Mouse (Mus musculus): Measurements from ENCODE around the gene Slco6c1.

Slco6c1 gene

DNA sequence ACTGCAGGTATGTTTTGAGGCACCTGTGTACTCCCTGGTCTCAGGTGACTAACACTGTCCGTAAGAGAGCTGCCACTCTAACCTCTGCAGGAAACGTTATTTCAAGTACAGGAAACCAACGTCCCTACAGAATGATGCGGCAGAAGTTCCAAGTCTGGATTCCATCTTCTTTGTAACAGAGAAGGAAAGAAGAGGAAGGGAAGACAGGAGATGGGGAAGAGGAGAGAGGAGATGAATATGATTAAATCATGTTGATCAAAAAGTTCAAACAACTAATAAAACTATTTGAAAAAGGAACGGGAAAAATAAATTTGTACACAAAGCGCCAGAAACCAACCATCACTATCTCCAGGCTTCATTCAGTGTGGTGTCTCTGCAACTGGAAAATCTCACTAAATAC, at the start of gene Slco6c1:
Gene Slco6c1, minus strand, starts transcription at position 101 of the 400 bp plus-strand sequence.
- in situ Hi-C loops (cut with MboI, MseI): no loop called here

DNA sequence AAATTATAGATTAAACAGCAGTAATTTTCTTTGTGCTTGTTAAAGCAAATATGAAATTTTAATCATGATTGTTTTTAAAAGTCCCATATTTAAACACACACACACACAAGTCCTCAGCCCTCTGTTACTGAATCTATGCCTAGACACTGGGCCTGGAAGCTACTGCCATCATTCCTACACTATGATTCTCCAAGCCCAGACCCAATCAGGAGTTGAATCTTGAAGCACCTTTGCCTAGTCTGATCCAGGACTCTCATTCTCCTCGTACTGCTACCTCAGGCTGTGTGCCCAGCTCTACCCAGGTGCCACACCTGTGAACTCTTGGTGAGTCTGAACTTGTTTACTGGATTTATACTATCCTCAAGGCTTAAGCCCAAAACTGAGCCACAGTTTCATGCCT, 89.1 kb downstream of the Slco6c1 start:
- in situ Hi-C loops (cut with MboI, MseI): no loop called here

- in situ Hi-C loops (cut with MboI, MseI): no loop called here
Measured at GRCm38 (mm10) chr1:97038548-97038947, 89.6 kb downstream of the Slco6c1 start.

DNA sequence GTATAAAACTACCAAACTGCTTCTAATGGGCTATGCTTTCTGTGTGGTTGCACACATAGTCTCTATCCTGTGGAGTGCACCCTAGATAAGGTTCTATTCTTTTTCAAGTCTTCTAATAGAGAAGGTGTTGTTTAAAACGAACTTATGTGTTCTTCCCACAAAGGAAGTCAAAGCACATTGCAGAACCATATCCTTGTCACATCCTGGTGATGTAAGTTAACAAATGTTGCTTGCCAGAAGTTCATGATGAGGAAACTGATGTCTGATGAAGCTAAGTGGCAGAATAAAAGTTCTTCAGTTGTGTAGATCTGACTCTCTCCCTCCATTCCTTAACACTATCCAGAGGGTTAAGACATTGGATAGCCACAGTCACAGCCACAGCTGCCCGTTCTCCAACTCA, 90.1 kb downstream of the Slco6c1 start:
- in situ Hi-C loops (cut with MboI, MseI): no loop called here

DNA sequence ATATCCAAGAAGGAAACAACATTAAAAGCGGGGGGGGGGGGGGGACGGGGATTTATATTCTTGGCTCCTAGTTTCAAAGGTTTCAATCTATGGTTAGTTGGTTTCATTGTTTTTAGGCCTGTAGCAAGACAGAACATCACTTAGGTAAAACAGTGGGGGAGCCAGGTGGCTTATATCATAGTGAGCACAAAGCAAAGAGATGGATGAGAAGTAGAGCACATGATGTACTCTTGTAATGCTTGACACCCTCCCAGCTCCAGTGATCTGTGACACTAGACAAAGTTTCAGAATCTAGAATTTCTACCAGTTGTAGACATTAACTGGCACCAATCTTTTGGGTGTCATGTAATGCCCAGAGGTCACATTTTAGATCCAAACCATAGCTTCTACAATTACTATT, 106.7 kb downstream of the Slco6c1 start:
- in situ Hi-C loops (cut with MboI, MseI): no loop called here

GRCm38 (mm10) chr1:97019404-97019803, 108.7 kb downstream of the Slco6c1 start:
- in situ Hi-C loops (cut with MboI, MseI): no loop called here

- in situ Hi-C loops (cut with MboI, MseI): no loop called here
Measured at GRCm38 (mm10) chr1:97018978-97019377, 109.1 kb downstream of the Slco6c1 start.

All from regulatory T cell (primary cell).